Mouse (Mus musculus): ENCODE data around the gene Wdr59. TPM values are rescaled to one million over a fixed set of nuclear protein-coding genes. Genes with fewer than 3 reads are reported as not detected.
A peak's percentile ranks its signal among the peaks of the same experiment; 100 is the strongest.

The Wdr59 gene
- polyA plus RNA-seq, 1 experiment: not detected

DNA sequence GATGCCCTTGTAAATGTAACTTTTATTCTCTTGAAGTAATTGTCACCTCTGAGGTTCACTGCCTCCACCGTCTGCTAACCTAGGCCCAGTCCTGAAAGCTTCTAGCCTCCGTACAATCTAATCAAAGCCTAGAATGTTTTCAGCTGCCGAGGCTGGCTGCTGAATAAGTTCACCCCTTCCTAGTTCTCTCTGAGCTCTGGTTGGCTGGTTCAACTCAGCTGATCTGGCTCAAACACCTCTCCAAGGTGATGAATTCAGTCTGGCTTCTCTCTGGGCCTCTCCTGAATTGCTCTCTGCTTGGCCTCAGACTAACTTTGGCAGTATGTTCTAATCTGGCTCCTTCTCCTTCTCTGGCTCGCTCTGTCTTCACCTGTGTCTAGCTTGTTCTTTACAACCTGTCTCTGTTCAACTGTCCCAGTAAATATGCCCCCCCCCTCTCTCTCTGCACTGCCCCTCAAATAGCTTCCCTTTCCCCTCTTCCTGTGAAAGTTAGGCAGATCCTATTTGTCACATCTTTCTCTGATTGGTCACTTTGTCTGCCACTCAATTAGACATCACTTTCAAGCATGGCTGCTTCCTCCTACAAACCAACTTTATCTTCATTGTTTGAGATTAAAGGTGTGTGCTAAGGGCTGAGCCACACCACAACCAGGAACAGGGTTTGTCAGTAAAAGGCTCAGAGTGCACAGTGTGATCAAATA is 75.8 kb downstream of the Wdr59 start:
- Histone ChIP-seq H3K4me1 (ENCODE audit: control insufficient read depth, insufficient read depth, low read length) (no peaks in the 10 kb centered on the region), H3K27ac (ENCODE audit: insufficient read depth, low read depth, low read length) (no peak overlapping the region), H3K4me3 (ENCODE audit: insufficient read depth, low read depth, low read length) (no peak overlapping the region)
- 74% methylated on average over 4 of the region's 4 CpGs for WGBS
- TF ChIP-seq CTCF (IDR thresholded peaks at IDR 0.05; ENCODE audit: insufficient read depth, low read depth, low read length) (no peak), POLR2A (IDR thresholded peaks at IDR 0.05; ENCODE audit: insufficient read depth, low read depth, low read length) (no peak)

- Histone ChIP-seq H3K27ac (ENCODE audit: insufficient read depth, low read depth, low read length) (no peak overlapping the region), H3K4me1 (ENCODE audit: control insufficient read depth, insufficient read depth, low read length) (no peaks in the 10 kb centered on the region), H3K4me3 (ENCODE audit: insufficient read depth, low read depth, low read length) (no peak overlapping the region)
- no peak for TF ChIP-seq POLR2A (IDR thresholded peaks at IDR 0.05; ENCODE audit: insufficient read depth, low read depth, low read length)
- no peak for TF ChIP-seq CTCF (IDR thresholded peaks at IDR 0.05; ENCODE audit: insufficient read depth, low read depth, low read length)
- 92% methylated on average over 18 of the region's 18 CpGs for WGBS
Observed at GRCm38 (mm10) chr8:111445558-111445957, 76.3 kb downstream of the Wdr59 start.

DNA sequence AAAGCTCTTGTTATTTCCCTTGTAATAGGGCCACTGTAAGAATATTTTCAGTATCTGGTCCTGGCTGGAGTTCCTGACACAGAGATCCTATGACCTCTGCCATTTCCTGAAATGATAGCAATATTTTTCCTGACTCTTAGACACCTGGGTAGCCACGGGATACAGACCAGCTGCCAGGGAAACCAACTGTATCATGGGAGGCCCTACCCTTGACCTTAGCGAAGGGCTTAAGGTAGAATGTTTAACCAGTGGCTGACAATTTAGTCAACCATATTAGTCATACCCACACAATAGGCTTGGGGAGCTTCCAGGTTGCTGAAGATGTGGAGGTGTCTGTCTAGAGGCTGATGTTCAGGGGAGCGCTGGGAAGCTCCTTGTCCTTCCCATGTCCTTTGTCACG is 77.6 kb downstream of the Wdr59 start:
- Histone ChIP-seq H3K27ac (ENCODE audit: insufficient read depth, low read depth, low read length) (no peak overlapping the region), H3K4me3 (ENCODE audit: insufficient read depth, low read depth, low read length) (no peak overlapping the region), H3K4me1 (ENCODE audit: control insufficient read depth, insufficient read depth, low read length) (no peaks in the 10 kb centered on the region)
- TF ChIP-seq POLR2A (IDR thresholded peaks at IDR 0.05; ENCODE audit: insufficient read depth, low read depth, low read length): no peak
- TF ChIP-seq CTCF (IDR thresholded peaks at IDR 0.05; ENCODE audit: insufficient read depth, low read depth, low read length): no peak
- WGBS: 85% methylated on average over 4 of the region's 4 CpGs

GRCm38 (mm10) chr8:111439189-111439588 is 82.7 kb downstream of the Wdr59 start:
- H3K4me3 ChIP-seq (ENCODE audit: insufficient read depth, low read depth, low read length): no peak overlapping the region
- H3K4me1 ChIP-seq (ENCODE audit: control insufficient read depth, insufficient read depth, low read length): no peaks in the 10 kb centered on the region
- no peak overlapping the region for H3K27ac ChIP-seq (ENCODE audit: insufficient read depth, low read depth, low read length)
- 12% methylated on average over 9 of the region's 9 CpGs for WGBS
- TF ChIP-seq CTCF (IDR thresholded peaks at IDR 0.05; ENCODE audit: insufficient read depth, low read depth, low read length) (peak; percentile 12; the same call in 1 of the 2 replicates), POLR2A (IDR thresholded peaks at IDR 0.05; ENCODE audit: insufficient read depth, low read depth, low read length) (no peak)

- H3K4me3 ChIP-seq (ENCODE audit: insufficient read depth, low read depth, low read length): no peak overlapping the region
- no peaks in the 10 kb centered on the region for H3K4me1 ChIP-seq (ENCODE audit: control insufficient read depth, insufficient read depth, low read length)
- H3K27ac ChIP-seq (ENCODE audit: insufficient read depth, low read depth, low read length): no peak overlapping the region
- TF ChIP-seq CTCF (IDR thresholded peaks at IDR 0.05; ENCODE audit: insufficient read depth, low read depth, low read length) (no peak), POLR2A (IDR thresholded peaks at IDR 0.05; ENCODE audit: insufficient read depth, low read depth, low read length) (no peak)
- 85% methylated on average over 11 of the region's 11 CpGs for WGBS
Observed at GRCm38 (mm10) chr8:111435071-111435828, 86.6 kb downstream of the Wdr59 start.

GRCm38 (mm10) chr8:111424646-111425045 is 97.2 kb downstream of the Wdr59 start:
- 95% methylated on average over 9 of the region's 9 CpGs for WGBS
- TF ChIP-seq CTCF (IDR thresholded peaks at IDR 0.05; ENCODE audit: insufficient read depth, low read depth, low read length) (no peak), POLR2A (IDR thresholded peaks at IDR 0.05; ENCODE audit: insufficient read depth, low read depth, low read length) (no peak)
- H3K27ac ChIP-seq (ENCODE audit: insufficient read depth, low read depth, low read length): no peak overlapping the region
- no peaks in the 10 kb centered on the region for H3K4me1 ChIP-seq (ENCODE audit: control insufficient read depth, insufficient read depth, low read length)
- H3K4me3 ChIP-seq (ENCODE audit: insufficient read depth, low read depth, low read length): no peak overlapping the region

DNA sequence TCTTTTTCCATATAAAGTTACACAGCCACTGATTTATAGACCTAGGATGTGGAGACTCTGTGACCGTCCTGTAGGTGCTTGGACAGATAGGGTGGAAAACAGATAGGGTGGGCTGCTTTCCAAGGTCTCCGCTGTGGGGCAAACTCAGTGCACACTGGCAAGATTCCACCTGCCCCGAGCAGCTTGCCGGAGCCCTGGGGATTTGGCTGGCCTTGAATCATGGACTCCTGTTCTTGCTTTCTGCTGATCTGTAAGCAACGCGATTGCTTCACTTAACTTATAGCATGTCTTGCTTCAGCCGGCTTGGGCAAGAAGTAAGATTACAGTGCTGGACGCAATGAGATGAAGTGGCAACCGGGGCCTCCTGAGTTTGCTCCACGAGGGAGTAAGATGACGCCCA is 97.7 kb downstream of the Wdr59 start:
- WGBS: 80% methylated on average over 11 of the region's 11 CpGs
- Histone ChIP-seq H3K27ac (ENCODE audit: insufficient read depth, low read depth, low read length) (no peak overlapping the region), H3K4me1 (ENCODE audit: control insufficient read depth, insufficient read depth, low read length) (no peaks in the 10 kb centered on the region), H3K4me3 (ENCODE audit: insufficient read depth, low read depth, low read length) (no peak overlapping the region)
- TF ChIP-seq CTCF (IDR thresholded peaks at IDR 0.05; ENCODE audit: insufficient read depth, low read depth, low read length): no peak
- TF ChIP-seq POLR2A (IDR thresholded peaks at IDR 0.05; ENCODE audit: insufficient read depth, low read depth, low read length): no peak

- Histone ChIP-seq H3K4me1 (ENCODE audit: control insufficient read depth, insufficient read depth, low read length) (no peaks in the 10 kb centered on the region), H3K4me3 (ENCODE audit: insufficient read depth, low read depth, low read length) (no peak overlapping the region), H3K27ac (ENCODE audit: insufficient read depth, low read depth, low read length) (no peak overlapping the region)
- TF ChIP-seq POLR2A (IDR thresholded peaks at IDR 0.05; ENCODE audit: insufficient read depth, low read depth, low read length) (no peak), CTCF (IDR thresholded peaks at IDR 0.05; ENCODE audit: insufficient read depth, low read depth, low read length) (no peak)
- WGBS: 64% methylated on average over 2 of the region's 2 CpGs
Observed at GRCm38 (mm10) chr8:111422614-111423013, 99.3 kb downstream of the Wdr59 start.

- no peak for TF ChIP-seq CTCF (IDR thresholded peaks at IDR 0.05; ENCODE audit: insufficient read depth, low read depth, low read length)
- no peak for TF ChIP-seq POLR2A (IDR thresholded peaks at IDR 0.05; ENCODE audit: insufficient read depth, low read depth, low read length)
- no peak overlapping the region for H3K27ac ChIP-seq (ENCODE audit: insufficient read depth, low read depth, low read length)
- H3K4me1 ChIP-seq (ENCODE audit: control insufficient read depth, insufficient read depth, low read length): no peaks in the 10 kb centered on the region
- WGBS: 75% methylated on average over 3 of the region's 3 CpGs
- no peak overlapping the region for H3K4me3 ChIP-seq (ENCODE audit: insufficient read depth, low read depth, low read length)
Observed at GRCm38 (mm10) chr8:111419171-111419570, 102.7 kb downstream of the Wdr59 start.
